Mouse (Mus musculus) intestine, embryonic 16.5 days (tissue): Measurements from ENCODE around the gene Exoc3l. TPM values are rescaled to one million over a fixed set of nuclear protein-coding genes. Genes with fewer than 3 reads are reported as not detected.
A peak's percentile ranks its signal among the peaks of the same experiment; 100 is the strongest.
"Not testable (repeated sequence)": the region's sequence is repeated elsewhere in the genome, so short reads cannot be mapped to it uniquely, and the experiment has no call there.

Experiments used
- ATAC-seq: fragments of 200-750 bp; cut with Nextera tagmentation; 2 replicates; pipeline ENCODE4 v1.8.0; 2017; ENCODE audit warnings: moderate TSS enrichment, moderate library complexity
- H3K27ac ChIP-seq: fragments of 300-500 bp; sonication (generic); 2 replicates; pipeline ENCODE4 v1.5.1; 2014; ENCODE audit warnings: mild to moderate bottlenecking, low read length
- H3K27me3 ChIP-seq: fragments of 300-500 bp; sonication (generic); replicated peaks from 2 replicates; pipeline ENCODE4 v1.6.1; 2014; ENCODE audit warnings: low read length, control low read depth, mixed read lengths; ENCODE audit not compliant: control insufficient read depth, insufficient read depth
- H3K36me3 ChIP-seq: fragments of 300-500 bp; sonication (generic); 2 replicates; pipeline ENCODE4 v1.6.1; 2014; ENCODE audit warnings: low read length, control low read depth; ENCODE audit not compliant: control insufficient read depth, insufficient read depth
- H3K4me1 ChIP-seq: fragments of 300-500 bp; sonication (generic); 2 replicates; pipeline ENCODE4 v1.6.1; 2014; ENCODE audit warnings: low read length, control low read depth, mixed read lengths; ENCODE audit not compliant: control insufficient read depth, insufficient read depth
- H3K4me2 ChIP-seq: fragments of 300-500 bp; sonication (generic); 2 replicates; pipeline ENCODE4 v1.6.1; 2014; ENCODE audit warnings: low read depth, low read length, control low read depth
- H3K4me3 ChIP-seq: fragments of 300-500 bp; sonication (generic); 2 replicates; pipeline ENCODE4 v1.5.1; 2014; ENCODE audit warnings: mild to moderate bottlenecking, low read length
- H3K9ac ChIP-seq: fragments of 300-500 bp; sonication (generic); 2 replicates; pipeline ENCODE4 v1.6.1; 2014; ENCODE audit warnings: low read depth, low read length
- H3K9me3 ChIP-seq: fragments of 300-500 bp; sonication (generic); 2 replicates; pipeline ENCODE4 v1.6.1; 2016; ENCODE audit warnings: low read length, control low read depth; ENCODE audit not compliant: control insufficient read depth
- WGBS: fragments of 180-500 bp; shearing (Covaris S2); extraction: QIAGEN DNeasy Blood & Tissue Kit; methylation state at CpG from one replicate; pipeline ENCODE4 v1.1.7; 2014; 5-methylcytosine and 5-hydroxymethylcytosine counted together
- polyA plus RNA-seq: library from polyadenylated mRNA; unstranded; fragments of >200 nt; fragmentation: Nextera tagmentation; extraction: Ambion mirVana; gene quantifications from 2 replicates; pipeline ENCODE4 v1.2.1, GENCODE M21; 2015

Gene Exoc3l
- polyA plus RNA-seq, 1 experiment from 2014 or later = 7.4 TPM

DNA sequence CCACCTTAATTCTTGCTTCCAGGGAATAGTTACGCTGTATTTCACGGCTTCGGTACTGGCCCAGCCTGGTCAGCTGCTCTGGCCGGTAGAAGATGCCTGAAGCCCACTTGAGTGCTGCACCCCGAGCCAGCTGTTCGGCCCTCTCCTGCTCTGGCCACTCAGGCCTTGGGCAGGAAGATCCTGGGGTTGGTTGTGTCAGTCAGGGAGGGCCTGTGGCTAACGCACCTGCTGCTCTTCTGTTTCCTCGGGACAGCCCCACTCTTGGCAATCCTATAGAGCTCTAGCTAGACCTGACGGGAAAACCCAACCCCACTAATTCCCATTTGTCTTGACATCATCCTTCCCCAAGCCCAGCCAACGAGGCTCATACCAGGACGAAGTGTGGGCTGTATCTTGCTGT lies 645 bp downstream of the Exoc3l start:
- Histone ChIP-seq H3K27ac (peak overlapping the region; percentile 51; the same call in 1 of the 2 replicates), H3K4me2 (peak overlapping the region; percentile 17; the same call in 1 of the 2 replicates), H3K4me3 (peak overlapping the region; percentile 11; the same call in 1 of the 2 replicates), H3K4me1 (peaks cover 27% of the 10 kb centered on the region), H3K9ac (no peak overlapping the region), H3K9me3 (no peaks in the 10 kb centered on the region), H3K36me3 (peaks cover 1% of the 10 kb centered on the region; the same call in 1 of the 2 replicates), H3K27me3 (peaks cover 6% of the 10 kb centered on the region)
- 69% methylated on average over 11 of the region's 11 CpGs for WGBS
- ATAC-seq = no peak

DNA sequence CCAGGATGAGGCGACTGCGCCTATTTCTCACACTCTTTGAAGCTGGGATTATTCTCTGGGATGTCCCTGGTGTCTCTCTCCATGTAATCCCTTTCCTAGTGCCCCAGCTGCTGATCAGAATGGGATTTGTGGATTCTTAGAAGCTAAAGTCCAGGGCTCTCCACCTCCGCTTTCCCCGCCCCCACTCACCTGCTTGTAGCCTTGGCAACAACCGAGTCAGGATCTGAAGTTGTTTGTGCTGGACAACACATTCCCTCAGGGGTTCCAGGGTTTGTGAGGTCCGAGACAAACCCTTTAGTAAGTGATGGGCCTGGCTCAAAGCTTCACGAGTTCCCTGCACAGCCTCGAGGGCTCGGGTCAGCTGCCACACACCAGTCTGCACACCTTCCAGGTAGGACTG lies 1.1 kb downstream of the Exoc3l start:
- Histone ChIP-seq H3K4me3 (no peak overlapping the region), H3K27ac (no peak overlapping the region), H3K9ac (no peak overlapping the region), H3K4me2 (0 out of 2 replicates have a peak overlapping the region, but pooled peaks have one; percentile 17), H3K9me3 (no peaks in the 10 kb centered on the region), H3K4me1 (peaks cover 29% of the 10 kb centered on the region), H3K27me3 (peaks cover 11% of the 10 kb centered on the region), H3K36me3 (no peaks in the 10 kb centered on the region; the same call in 1 of the 2 replicates)
- 73% methylated on average over 9 of the region's 9 CpGs for WGBS
- ATAC-seq = no peak

DNA sequence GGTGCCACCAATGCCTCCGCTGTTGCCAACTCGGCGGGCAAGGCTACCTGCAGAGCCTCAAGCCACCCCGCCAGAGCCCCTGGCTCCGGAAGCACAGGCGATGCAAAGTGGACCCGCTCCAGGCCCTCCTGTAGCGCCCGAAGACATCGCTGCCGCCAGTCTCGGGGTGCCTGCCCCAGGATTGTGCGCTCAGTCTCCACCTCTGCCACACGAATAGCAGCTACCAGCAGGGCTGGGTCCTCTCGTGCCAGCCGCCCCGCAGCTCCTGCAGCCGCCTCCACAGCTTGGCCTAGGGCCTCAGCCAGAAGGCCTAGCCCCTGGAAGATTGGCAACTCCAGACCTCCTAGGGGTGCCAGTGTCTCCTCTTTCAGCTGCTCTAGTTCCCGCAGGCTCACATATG lies 2.5 kb downstream of the Exoc3l start:
- H3K4me2 ChIP-seq = no peak overlapping the region
- no peaks in the 10 kb centered on the region for H3K9me3 ChIP-seq
- no peaks in the 10 kb centered on the region for H3K36me3 ChIP-seq
- H3K27me3 ChIP-seq = peaks cover 13% of the 10 kb centered on the region
- 62% methylated on average over 19 of the region's 19 CpGs for WGBS
- H3K4me3 ChIP-seq = no peak overlapping the region
- ATAC-seq = no peak
- H3K27ac ChIP-seq = no peak overlapping the region
- no peak overlapping the region for H3K9ac ChIP-seq
- peaks cover 29% of the 10 kb centered on the region for H3K4me1 ChIP-seq

DNA sequence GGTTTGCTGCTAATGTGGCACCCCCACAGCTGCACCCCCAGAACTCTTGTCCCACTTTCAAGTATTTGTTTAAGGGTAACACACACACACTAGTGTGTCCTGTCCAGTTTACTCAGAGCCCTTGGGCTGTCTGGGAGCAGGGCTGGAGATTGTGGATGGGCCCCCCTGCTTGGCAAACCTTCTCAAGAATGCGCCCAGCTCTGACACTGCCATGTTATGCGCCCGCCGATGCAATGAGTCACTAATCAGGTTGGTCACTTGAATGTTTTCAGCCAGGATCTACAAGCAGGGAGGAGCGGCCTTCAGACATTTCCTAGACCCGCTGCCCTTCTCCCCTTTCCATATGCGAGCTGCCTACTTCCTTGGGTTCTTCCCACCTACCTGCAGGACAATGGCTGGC lies 3.4 kb downstream of the Exoc3l start:
- WGBS = 84% methylated on average over 7 of the region's 7 CpGs
- Histone ChIP-seq H3K4me1 (peaks cover 30% of the 10 kb centered on the region), H3K36me3 (no peaks in the 10 kb centered on the region), H3K4me3 (no peak overlapping the region), H3K9ac (no peak overlapping the region), H3K9me3 (no peaks in the 10 kb centered on the region), H3K4me2 (no peak overlapping the region), H3K27me3 (peaks cover 13% of the 10 kb centered on the region), H3K27ac (no peak overlapping the region)
- ATAC-seq = no peak

DNA sequence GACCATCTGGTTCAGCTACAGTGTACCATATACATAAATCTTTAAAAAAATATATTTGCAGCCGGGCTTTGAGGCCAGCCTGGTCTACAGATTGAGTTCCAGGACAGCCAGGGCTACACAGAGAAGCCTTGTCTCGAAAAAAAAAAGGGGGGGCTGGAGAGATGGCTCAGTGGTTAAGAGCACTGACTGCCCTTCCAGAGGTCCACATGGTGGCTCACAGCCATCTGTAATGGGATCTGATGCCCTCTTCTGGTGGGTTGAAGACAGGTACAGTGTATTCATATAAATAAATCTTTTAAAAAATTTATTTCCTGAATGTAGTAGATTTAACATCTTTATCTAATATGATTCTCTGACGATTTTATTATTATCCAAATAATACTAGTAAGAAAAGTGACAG lies 4.1 kb downstream of the Exoc3l start:
- H3K4me3 ChIP-seq, H3K9me3 ChIP-seq, H3K9ac ChIP-seq, ATAC-seq, H3K27ac ChIP-seq, H3K36me3 ChIP-seq, H3K4me2 ChIP-seq: not testable (repeated sequence)
- 70% methylated on average over 3 of the region's 3 CpGs for WGBS
- H3K27me3 ChIP-seq = peaks cover 13% of the 10 kb centered on the region
- peaks cover 26% of the 10 kb centered on the region for H3K4me1 ChIP-seq

DNA sequence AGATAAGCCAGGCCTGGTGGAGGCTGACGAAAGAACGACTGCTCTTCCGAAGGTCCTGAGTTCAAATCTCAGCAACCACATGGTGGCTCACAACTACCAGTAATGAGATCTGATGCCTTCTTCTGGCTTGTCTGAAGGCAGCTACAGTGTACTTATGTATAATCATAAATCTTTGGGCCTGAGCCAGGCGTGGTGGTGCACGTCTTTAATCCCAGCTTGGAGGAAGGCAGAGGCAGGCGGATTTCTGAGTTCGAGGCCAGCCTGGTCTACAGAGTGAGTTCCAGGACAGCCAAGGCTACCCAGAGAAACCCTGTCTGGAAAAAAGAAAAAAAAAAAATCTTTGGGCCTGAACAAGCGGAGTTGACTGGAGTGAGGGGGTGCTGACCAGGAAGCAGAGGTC lies 4.5 kb downstream of the Exoc3l start:
- H3K27ac ChIP-seq, H3K4me3 ChIP-seq, H3K9me3 ChIP-seq, ATAC-seq, H3K9ac ChIP-seq, H3K36me3 ChIP-seq, H3K4me2 ChIP-seq: not testable (repeated sequence)
- peaks cover 23% of the 10 kb centered on the region for H3K4me1 ChIP-seq
- H3K27me3 ChIP-seq = peaks cover 13% of the 10 kb centered on the region
- 85% methylated on average over 8 of the region's 8 CpGs for WGBS

DNA sequence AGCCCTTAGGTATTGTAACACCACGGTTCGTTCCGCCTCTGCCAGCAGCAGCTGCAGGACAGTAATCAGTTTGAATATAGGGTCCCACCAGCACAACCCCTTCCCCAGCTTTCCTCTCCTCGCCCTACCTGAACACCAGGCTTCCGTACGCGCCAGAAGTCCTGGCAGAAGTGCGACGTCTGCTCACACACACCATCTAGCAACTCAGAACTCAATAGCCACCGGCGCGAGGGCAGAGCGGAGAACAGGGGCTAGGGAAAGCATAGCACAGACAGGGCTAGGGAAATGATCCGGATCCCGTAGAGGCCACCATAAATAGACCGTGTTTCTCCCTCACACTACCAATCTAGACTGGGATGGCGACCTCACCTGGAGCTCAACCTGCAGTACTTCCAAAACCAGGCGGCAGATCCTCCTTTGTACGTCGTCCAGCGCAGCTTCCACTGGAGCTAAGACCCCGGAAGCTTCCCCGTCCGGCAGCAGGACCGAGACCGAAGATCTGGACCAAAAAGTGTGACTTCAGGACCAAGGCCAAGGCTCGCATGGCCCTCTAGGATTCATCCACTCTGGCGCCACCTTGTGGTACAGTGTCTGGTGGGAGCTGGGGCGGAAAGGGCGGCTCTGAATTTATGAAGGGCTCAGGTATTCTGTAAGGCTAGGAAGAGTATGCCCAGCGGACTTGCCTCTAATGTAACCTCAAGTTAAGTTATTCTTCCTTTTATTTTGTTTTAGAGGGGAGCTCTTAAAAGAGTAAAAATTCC lies 5.2 kb downstream of the Exoc3l start:
- WGBS = 8% methylated on average over 31 of the region's 31 CpGs
- 0 out of 2 replicates have a peak, but pooled peaks have one; percentile 0 for ATAC-seq

DNA sequence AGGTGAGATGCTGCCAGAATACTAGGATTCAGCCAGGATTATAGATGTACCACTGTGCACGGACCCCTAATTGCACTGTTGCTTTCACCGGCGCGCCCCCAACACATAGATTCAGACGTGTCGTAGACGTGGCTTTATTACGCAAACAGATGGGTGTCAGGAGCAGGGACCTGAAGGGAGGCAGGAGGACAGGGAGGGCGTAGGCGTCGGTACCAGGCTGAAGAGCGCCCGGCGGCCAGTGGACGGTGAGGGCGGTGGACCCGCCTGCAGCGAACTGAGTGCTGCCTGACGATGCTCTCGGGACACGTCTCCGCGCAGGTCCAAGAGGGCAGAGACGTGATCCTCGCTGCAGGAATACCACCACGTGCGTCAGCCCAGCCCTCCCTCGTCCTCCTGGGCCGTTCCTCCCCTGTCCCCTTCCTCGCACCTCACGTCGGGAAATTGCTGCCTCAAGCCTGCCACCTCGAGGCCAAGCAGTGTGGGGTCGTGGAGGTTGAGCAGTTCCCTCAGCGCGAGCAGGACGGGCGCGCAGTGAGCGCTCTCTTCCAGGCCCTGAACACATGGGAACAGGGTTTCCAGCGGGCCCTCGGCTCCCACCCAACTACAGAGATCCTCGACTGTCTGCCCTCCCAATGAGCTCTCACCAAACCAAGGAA lies 6.0 kb downstream of the Exoc3l start, which contains the start of gene 4931428F04Rik:
Gene 4931428F04Rik (minus strand): TSS at position 60 of the 656 bp plus-strand sequence.
- peak; percentile 17 for ATAC-seq
- H3K4me3 ChIP-seq = peak within 1 kb of the TSS; percentile 59

More for the DNA sequence above, 5.2 kb downstream of the Exoc3l start:
- Histone ChIP-seq H3K4me3 (peak overlapping the region; percentile 59), H3K36me3 (no peaks in the 10 kb centered on the region), H3K9ac (no peak overlapping the region), H3K4me1 (peaks cover 21% of the 10 kb centered on the region), H3K27ac (no peak overlapping the region), H3K27me3 (peaks cover 13% of the 10 kb centered on the region), H3K4me2 (peak overlapping the region; percentile 93; the same call in 1 of the 2 replicates), H3K9me3 (no peaks in the 10 kb centered on the region)

DNA sequence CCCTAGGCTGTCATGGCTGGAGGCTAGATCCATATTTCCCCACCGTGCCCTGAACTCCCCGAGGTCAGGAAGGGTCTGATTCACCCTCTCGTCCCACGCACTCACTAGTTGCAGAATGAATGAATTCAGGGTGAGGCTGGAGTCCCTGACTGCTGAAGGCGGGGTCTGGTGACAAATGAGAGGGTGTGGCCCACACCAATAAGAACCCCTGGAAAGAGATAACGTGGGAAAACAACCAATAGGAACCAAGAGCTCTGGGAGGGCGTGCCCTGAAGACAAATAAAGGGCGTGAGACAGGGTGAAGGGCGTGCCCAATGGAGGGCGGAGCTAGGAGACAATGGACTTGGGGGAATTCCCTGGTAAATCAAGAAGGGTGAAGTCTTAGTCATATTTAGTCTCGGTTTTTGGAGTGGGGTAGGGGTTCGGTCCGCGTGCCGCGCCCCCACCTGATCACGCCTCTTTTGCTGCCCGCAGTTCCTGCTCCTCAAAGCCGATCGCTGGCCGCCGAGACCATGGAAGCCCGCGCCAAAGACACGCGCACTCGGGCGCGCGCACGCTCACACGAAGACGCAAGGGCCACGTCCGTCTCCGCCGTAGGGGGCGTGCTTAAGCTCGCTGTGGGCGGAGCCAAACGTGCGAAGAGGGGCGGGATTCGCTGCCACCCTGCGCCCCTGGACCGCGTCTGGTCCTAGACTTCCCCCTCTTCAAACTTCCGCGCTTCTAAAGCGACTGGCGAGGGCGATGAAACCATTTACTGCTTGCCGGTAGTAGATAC lies 6.8 kb downstream of the Exoc3l start:
- Histone ChIP-seq H3K4me3 (peak overlapping the region; percentile 59), H3K4me1 (peaks cover 21% of the 10 kb centered on the region), H3K27ac (0 out of 2 replicates have a peak overlapping the region, but pooled peaks have one; percentile 23), H3K27me3 (peaks cover 13% of the 10 kb centered on the region), H3K9ac (peak overlapping the region; percentile 64), H3K4me2 (peak overlapping the region; percentile 93), H3K9me3 (no peaks in the 10 kb centered on the region), H3K36me3 (no peaks in the 10 kb centered on the region)
- peak; percentile 95 for ATAC-seq
- under 1% methylated on average over 53 of the region's 53 CpGs for WGBS

More for the DNA sequence above, 6.0 kb downstream of the Exoc3l start, which contains the start of gene 4931428F04Rik:
- Histone ChIP-seq H3K4me1 (peaks cover 21% of the 10 kb centered on the region), H3K27ac (peak within 1 kb of the TSS; percentile 23; the same call in 1 of the 2 replicates), H3K9ac (peak within 1 kb of the TSS; percentile 64), H3K36me3 (no peaks in the 10 kb centered on the region), H3K27me3 (peaks cover 13% of the 10 kb centered on the region), H3K9me3 (no peaks in the 10 kb centered on the region), H3K4me2 (peak within 1 kb of the TSS; percentile 93)
- 1% methylated on average over 43 of the region's 43 CpGs for WGBS
